Mouse (Mus musculus) MEL (cell line): ENCODE data around the gene Smap1. TPM values are rescaled to one million over a fixed set of nuclear protein-coding genes. Genes with fewer than 3 reads are reported as not detected.

Experiments used
- DNase-seq: peaks from one replicate; pipeline ENCODE4 v3.0.0; 2011; ENCODE audit warnings: low read depth, low spot score
- H3K27ac ChIP-seq: 2 replicates; pipeline ENCODE4 v1.5.1; 2012; ENCODE audit warnings: low read depth, mild to moderate bottlenecking, control low read depth, low read length, moderate library complexity; ENCODE audit not compliant: control insufficient read depth
- H3K27me3 ChIP-seq, 2 experiments: fragments of 150-350 bp in 1 of 2; sonication (generic) in 1 of 2; 2 replicates each; pipeline ENCODE4 v1.6.1; 2012; ENCODE audit warnings: low read length in 2 of 2, mild to moderate bottlenecking in 2 of 2, improper control_type of control experiment in 1 of 2, moderate library complexity in 1 of 2; ENCODE audit not compliant: insufficient read depth in 2 of 2, control insufficient read depth in 1 of 2
- H3K36me3 ChIP-seq, 2 experiments: 2 replicates each; pipeline ENCODE4 v1.6.1; 2012 to 2014; ENCODE audit warnings: low read length in 2 of 2, improper control_type of control experiment in 1 of 2, inconsistent platforms in 1 of 2, mild to moderate bottlenecking in 1 of 2; ENCODE audit not compliant: insufficient read depth in 2 of 2, control insufficient read depth in 1 of 2
- H3K4me1 ChIP-seq, 2 experiments: fragments of 150-350 bp in 1 of 2; sonication (generic) in 1 of 2; 2 replicates each; pipeline ENCODE4 v1.6.1; 2012; ENCODE audit warnings: low read length in 2 of 2, improper control_type of control experiment in 1 of 2, mild to moderate bottlenecking in 1 of 2; ENCODE audit not compliant: insufficient read depth in 2 of 2, control insufficient read depth in 1 of 2
- H3K4me3 ChIP-seq, 2 experiments: fragments of 150-350 bp in 1 of 2; sonication (generic) in 1 of 2; 2 replicates each; pipeline ENCODE4 v1.5.1; 2012; ENCODE audit warnings: low read depth in 2 of 2, low read length in 2 of 2, mild to moderate bottlenecking in 2 of 2, moderate library complexity in 2 of 2, control low read depth in 1 of 2, improper control_type of control experiment in 1 of 2; ENCODE audit not compliant: control insufficient read depth in 1 of 2, insufficient read depth in 1 of 2
- H3K79me2 ChIP-seq: 2 replicates; pipeline ENCODE4 v1.6.1; 2012; ENCODE audit warnings: mild to moderate bottlenecking, low read length, moderate library complexity; ENCODE audit not compliant: control insufficient read depth, poor library complexity, insufficient read depth
- H3K9ac ChIP-seq: 2 replicates; pipeline ENCODE4 v1.6.1; 2012; ENCODE audit warnings: low read depth, mild to moderate bottlenecking, control low read depth, low read length, moderate library complexity; ENCODE audit not compliant: control insufficient read depth, poor library complexity, severe bottlenecking
- H3K9me3 ChIP-seq: fragments of 150-350 bp; sonication (generic); replicated peaks from 2 replicates; pipeline ENCODE4 v1.6.1; 2012; ENCODE audit warnings: mild to moderate bottlenecking, low read length, improper control_type of control experiment, moderate library complexity; ENCODE audit not compliant: insufficient read depth
- BHLHE40 ChIP-seq: IDR thresholded peaks from 2 replicates; pipeline ENCODE4 v1.6.1; 2012; ENCODE audit warnings: low read depth, mild to moderate bottlenecking, inconsistent platforms, low read length, improper control_type of control experiment, borderline replicate concordance
- CHD1 ChIP-seq: IDR thresholded peaks from 2 replicates; pipeline ENCODE4 v1.6.1; 2012; ENCODE audit warnings: low read depth, mild to moderate bottlenecking, inconsistent platforms, low read length, improper control_type of control experiment
- CHD2 ChIP-seq: IDR thresholded peaks from 2 replicates; pipeline ENCODE4 v1.6.1; 2011; ENCODE audit warnings: low read length, improper control_type of control experiment
- CTCF ChIP-seq, 3 experiments: IDR thresholded peaks in 2 of 3; conservative IDR thresholded peaks in 1 of 3; 2 replicates each; pipeline ENCODE4 v1.5.1; 2011 to 2012; ENCODE audit warnings: low read length in 3 of 3, low read depth in 2 of 3, mild to moderate bottlenecking in 2 of 3, improper control_type of control experiment in 1 of 3, inconsistent platforms in 1 of 3, mixed read lengths in 1 of 3, moderate library complexity in 1 of 3; ENCODE audit not compliant: control insufficient read depth in 1 of 3, insufficient read depth in 1 of 3, poor library complexity in 1 of 3, severe bottlenecking in 1 of 3
- E2F4 ChIP-seq: IDR thresholded peaks from 2 replicates; pipeline ENCODE4 v1.6.1; 2011; ENCODE audit warnings: low read depth, low read length, improper control_type of control experiment, borderline replicate concordance
- GABPA ChIP-seq: IDR thresholded peaks from 2 replicates; pipeline ENCODE4 v1.6.1; 2012; ENCODE audit warnings: low read depth, mild to moderate bottlenecking, inconsistent platforms, low read length, improper control_type of control experiment, moderate library complexity
- GATA1 ChIP-seq: IDR thresholded peaks from 2 replicates; pipeline ENCODE4 v1.6.1; 2011; ENCODE audit warnings: low read depth, low read length, improper control_type of control experiment
- JUND ChIP-seq: IDR thresholded peaks from 2 replicates; pipeline ENCODE4 v1.6.1; 2011; ENCODE audit warnings: low read depth, mild to moderate bottlenecking, improper control_type of control experiment, low read length
- MAFK ChIP-seq: IDR thresholded peaks from 2 replicates; pipeline ENCODE4 v1.6.1; 2011; ENCODE audit warnings: low read depth, mild to moderate bottlenecking, low read length, improper control_type of control experiment, borderline replicate concordance
- MAX ChIP-seq: IDR thresholded peaks from 2 replicates; pipeline ENCODE4 v1.6.1; 2011; ENCODE audit warnings: low read length, improper control_type of control experiment
- MAZ ChIP-seq: IDR thresholded peaks from 2 replicates; pipeline ENCODE4 v1.6.1; 2012; ENCODE audit warnings: low read depth, mild to moderate bottlenecking, inconsistent platforms, low read length, improper control_type of control experiment
- MEF2A ChIP-seq: IDR thresholded peaks from 2 replicates; pipeline ENCODE4 v1.6.1; 2014; ENCODE audit warnings: low read depth, mild to moderate bottlenecking, inconsistent platforms, low read length, improper control_type of control experiment; ENCODE audit not compliant: poor library complexity, insufficient replicate concordance, severe bottlenecking; ENCODE audit errors: extremely low read depth
- MYB ChIP-seq: IDR thresholded peaks from 2 replicates; pipeline ENCODE4 v1.6.1; 2011; ENCODE audit warnings: mild to moderate bottlenecking, low read depth, low read length, improper control_type of control experiment
- MYC ChIP-seq: IDR thresholded peaks from 2 replicates; pipeline ENCODE4 v1.6.1; 2011; ENCODE audit warnings: low read depth, mild to moderate bottlenecking, low read length, improper control_type of control experiment, moderate library complexity
- NRF1 ChIP-seq: IDR thresholded peaks from 2 replicates; pipeline ENCODE4 v1.6.1; 2014; ENCODE audit warnings: low read depth, mild to moderate bottlenecking, inconsistent platforms, low read length, improper control_type of control experiment, moderate library complexity; ENCODE audit not compliant: poor library complexity, insufficient read depth, severe bottlenecking
- POLR2A ChIP-seq, 2 experiments: IDR thresholded peaks; 2 replicates each; pipeline ENCODE4 v1.6.1; 2011 to 2012; ENCODE audit warnings: low read length in 2 of 2, mild to moderate bottlenecking in 2 of 2, control low read depth in 1 of 2, improper control_type of control experiment in 1 of 2, low read depth in 1 of 2, moderate library complexity in 1 of 2; ENCODE audit not compliant: control insufficient read depth in 1 of 2, insufficient read depth in 1 of 2, poor library complexity in 1 of 2
- POLR2AphosphoS2 ChIP-seq: IDR thresholded peaks from 2 replicates; pipeline ENCODE4 v1.6.1; 2011; ENCODE audit warnings: low read length, improper control_type of control experiment
- RCOR1 ChIP-seq: IDR thresholded peaks from 2 replicates; pipeline ENCODE4 v1.6.1; 2012; ENCODE audit warnings: low read depth, mild to moderate bottlenecking, inconsistent platforms, low read length, improper control_type of control experiment
- SIN3A ChIP-seq: IDR thresholded peaks from 2 replicates; pipeline ENCODE4 v1.6.1; 2012; ENCODE audit warnings: low read length, improper control_type of control experiment, inconsistent platforms
- TAL1 ChIP-seq: IDR thresholded peaks from 2 replicates; pipeline ENCODE4 v1.6.1; 2012; ENCODE audit warnings: mild to moderate bottlenecking, inconsistent platforms, low read length, moderate library complexity, mixed read lengths
- TBP ChIP-seq: IDR thresholded peaks from 2 replicates; pipeline ENCODE4 v1.8.0; 2011; ENCODE audit warnings: low read depth, low read length, improper control_type of control experiment
- TCF12 ChIP-seq: IDR thresholded peaks from 2 replicates; pipeline ENCODE4 v1.6.1; 2014; ENCODE audit warnings: low read depth, mild to moderate bottlenecking, inconsistent platforms, low read length, improper control_type of control experiment, moderate library complexity
- UBTF ChIP-seq: IDR thresholded peaks from 2 replicates; pipeline ENCODE4 v1.6.1; 2012; ENCODE audit warnings: low read depth, mild to moderate bottlenecking, inconsistent platforms, low read length, improper control_type of control experiment, moderate library complexity, borderline replicate concordance; ENCODE audit not compliant: insufficient read depth
- USF1 ChIP-seq: IDR thresholded peaks from 2 replicates; pipeline ENCODE4 v1.6.1; 2014; ENCODE audit warnings: low read depth, mild to moderate bottlenecking, inconsistent platforms, low read length, improper control_type of control experiment, moderate library complexity
- polyA plus RNA-seq, 2 experiments: library from polyadenylated mRNA; stranded (reverse) in 1 of 2; unstranded in 1 of 2; fragments of >175 nt in 1 of 2; fragments of >200 nt in 1 of 2; gene quantifications; 2 replicates each; pipeline versions ENCODE4 v1.2.1 to v1.2.4; 2012; ENCODE audit warnings: low replicate concordance in 2 of 2, low read depth in 1 of 2; ENCODE audit not compliant: insufficient read length in 2 of 2, insufficient read depth in 1 of 2, missing spikeins in 1 of 2
- total RNA-seq: library from RNA; depleted of rRNA; stranded (reverse); fragments of 300-350 nt; gene quantifications from 2 replicates; pipeline ENCODE4 v1.2.3, GENCODE M21; 2012

Gene Smap1
- total and polyA plus RNA-seq, 3 experiments, result 27.2 to 128 (median 86.4) TPM

GRCm38 (mm10) chr1:23915483-23915882 lies 6.6 kb downstream of the Smap1 start (continued):
- no peak for TF ChIP-seq CHD2
- TF ChIP-seq MEF2A, result no peak
- no peak for TF ChIP-seq CHD1
- TF ChIP-seq MYB, result no peak
- TF ChIP-seq RCOR1, result no peak
- TF ChIP-seq USF1, result no peak
- TF ChIP-seq GATA1, result peak; percentile 84
- TF ChIP-seq TAL1, result peak; percentile 58
- TF ChIP-seq UBTF, result no peak
- no peak for TF ChIP-seq MAZ
- TF ChIP-seq GABPA, result no peak
- no peak for TF ChIP-seq MAFK
- no peak for TF ChIP-seq POLR2AphosphoS2
- no peak for TF ChIP-seq MAX
- TF ChIP-seq JUND, result no peak
- no peak for TF ChIP-seq BHLHE40
- peak; percentile 84 for TF ChIP-seq SIN3A
- TF ChIP-seq TBP, result no peak
- TF ChIP-seq MYC, result peak; percentile 81
- TF ChIP-seq TCF12, result peak; percentile 79

GRCm38 (mm10) chr1:23912988-23913387 lies 9.1 kb downstream of the Smap1 start:
- H3K36me3 ChIP-seq, result peaks cover 0 to 55% of the 10 kb centered on the region in 2 experiments; a peak in 3 of 4 replicates
- no peaks in the 10 kb centered on the region for H3K27me3 ChIP-seq
- TF ChIP-seq MEF2A (no peak), NRF1 (no peak), CHD2 (no peak), TBP (no peak), RCOR1 (no peak), CTCF (IDR thresholded peaks at IDR 0.05 in 2 of 3, conservative IDR thresholded peaks at IDR 0.05 in 1 of 3; ENCODE audit: control insufficient read depth in 1 of 3, insufficient read depth in 1 of 3, low read depth in 2 of 3, low read length in 3 of 3, poor library complexity in 1 of 3, severe bottlenecking in 1 of 3) (no peak), TCF12 (no peak), UBTF (no peak), MAFK (no peak), E2F4 (no peak), POLR2A (IDR thresholded peaks at IDR 0.05; ENCODE audit: control insufficient read depth in 1 of 2, insufficient read depth in 1 of 2, low read depth in 1 of 2, low read length in 2 of 2, poor library complexity in 1 of 2) (no peak)

More at GRCm38 (mm10) chr1:23912988-23913387, 9.1 kb downstream of the Smap1 start:
- DNase-seq, result no peak
- Histone ChIP-seq H3K27ac (no peak overlapping the region), H3K4me3 (no peak overlapping the region), H3K79me2 (peaks cover 37% of the 10 kb centered on the region), H3K9ac (no peak overlapping the region), H3K9me3 (no peaks in the 10 kb centered on the region), H3K4me1 (peaks cover 33 to 35% of the 10 kb centered on the region in 2 experiments)
